Mouse (Mus musculus): ENCODE measurements around the gene Myod1.

Myod1 gene

GRCm38 (mm10) chr7:46376172-46377007, at the start of gene Myod1:
Myod1 (plus strand) TSS chr7:46376474.
- DNase-seq: no peak

- no peak for DNase-seq
Measured at GRCm38 (mm10) chr7:46327896-46328295, 48.4 kb upstream of the Myod1 start.

- DNase-seq: no peak
Measured at GRCm38 (mm10) chr7:46337397-46337796, 38.9 kb upstream of the Myod1 start.

- no peak for DNase-seq
Measured at GRCm38 (mm10) chr7:46339818-46340217, 36.5 kb upstream of the Myod1 start.

GRCm38 (mm10) chr7:46340295-46340694, 36.0 kb upstream of the Myod1 start:
- DNase-seq: no peak

- DNase-seq: no peak
Measured at GRCm38 (mm10) chr7:46341471-46341870, 34.8 kb upstream of the Myod1 start.

GRCm38 (mm10) chr7:46347692-46348091, 28.6 kb upstream of the Myod1 start:
- no peak for DNase-seq

GRCm38 (mm10) chr7:46348813-46349212, 27.5 kb upstream of the Myod1 start:
- DNase-seq: peak; percentile 42

GRCm38 (mm10) chr7:46350119-46350702, 26.1 kb upstream of the Myod1 start:
- DNase-seq: no peak

GRCm38 (mm10) chr7:46352748-46353147, 23.5 kb upstream of the Myod1 start:
- DNase-seq: no peak

- DNase-seq: no peak
Measured at GRCm38 (mm10) chr7:46353216-46353615, 23.1 kb upstream of the Myod1 start.

GRCm38 (mm10) chr7:46353875-46354274, 22.4 kb upstream of the Myod1 start:
- no peak for DNase-seq

- no peak for DNase-seq
Measured at GRCm38 (mm10) chr7:46361776-46362175, 14.5 kb upstream of the Myod1 start.

GRCm38 (mm10) chr7:46364154-46364553, 12.1 kb upstream of the Myod1 start:
- no peak for DNase-seq

- DNase-seq: no peak
Measured at GRCm38 (mm10) chr7:46365810-46366209, 10.5 kb upstream of the Myod1 start.

- no peak for DNase-seq
Measured at GRCm38 (mm10) chr7:46371104-46371503, 5.2 kb upstream of the Myod1 start.

GRCm38 (mm10) chr7:46377008-46377346, 703 bp downstream of the Myod1 start:
- no peak for DNase-seq

GRCm38 (mm10) chr7:46378123-46378522, 1.8 kb downstream of the Myod1 start:
- DNase-seq: peak; percentile 41

GRCm38 (mm10) chr7:46378983-46379382, 2.7 kb downstream of the Myod1 start:
- peak; percentile 81 for DNase-seq

GRCm38 (mm10) chr7:46380625-46381024, 4.4 kb downstream of the Myod1 start:
- DNase-seq: peak; percentile 42

- DNase-seq: no peak
Measured at GRCm38 (mm10) chr7:46387430-46387829, 11.2 kb downstream of the Myod1 start.

- DNase-seq: no peak
Measured at GRCm38 (mm10) chr7:46389456-46390085, 13.3 kb downstream of the Myod1 start.

GRCm38 (mm10) chr7:46390226-46390625, 14.0 kb downstream of the Myod1 start:
- DNase-seq: no peak

GRCm38 (mm10) chr7:46391701-46392100, 15.4 kb downstream of the Myod1 start:
- no peak for DNase-seq

Measured in right cerebral cortex, postnatal 14 days (tissue).